Mouse (Mus musculus): ENCODE data around the gene Rhot1. TPM values are rescaled to one million over a fixed set of nuclear protein-coding genes. Genes with fewer than 3 reads are reported as not detected.

The Rhot1 gene
- polyA plus RNA-seq, 1 experiment from 2014 or later: 64.3 TPM

- no peaks in the 10 kb centered on the region for H3K9me3 ChIP-seq (replicated peaks)
- no peak overlapping the region for H3K4me3 ChIP-seq
- H3K36me3 ChIP-seq: no peaks in the 10 kb centered on the region
- peaks cover 45% of the 10 kb centered on the region for H3K27me3 ChIP-seq (replicated peaks)
- no peak overlapping the region for H3K27ac ChIP-seq (ENCODE audit: poor library complexity, severe bottlenecking)
- no peak for ATAC-seq (ENCODE audit: insufficient number of reproducible peaks, low FRiP score)
- 67% methylated on average over 3 of the region's 3 CpGs for WGBS
- H3K9ac ChIP-seq: no peak overlapping the region
- H3K4me1 ChIP-seq (replicated peaks): peaks cover 18% of the 10 kb centered on the region
- no peak overlapping the region for H3K4me2 ChIP-seq
Measured at GRCm38 (mm10) chr11:80303746-80304145, 94.9 kb downstream of the Rhot1 start.

GRCm38 (mm10) chr11:80304846-80305245 is 96.0 kb downstream of the Rhot1 start:
- Histone ChIP-seq H3K27me3 (replicated peaks) (peaks cover 38% of the 10 kb centered on the region), H3K9me3 (replicated peaks) (no peaks in the 10 kb centered on the region), H3K36me3 (no peaks in the 10 kb centered on the region), H3K4me3 (no peak overlapping the region), H3K4me1 (replicated peaks) (peaks cover 18% of the 10 kb centered on the region), H3K9ac (no peak overlapping the region), H3K27ac (ENCODE audit: poor library complexity, severe bottlenecking) (no peak overlapping the region), H3K4me2 (no peak overlapping the region)
- no peak for ATAC-seq (ENCODE audit: insufficient number of reproducible peaks, low FRiP score)
- WGBS: 68% methylated on average over 10 of the region's 10 CpGs

GRCm38 (mm10) chr11:80308537-80308936 is 99.7 kb downstream of the Rhot1 start:
- no peaks in the 10 kb centered on the region for H3K36me3 ChIP-seq
- no peak overlapping the region for H3K4me2 ChIP-seq
- 47% methylated on average over 6 of the region's 6 CpGs for WGBS
- no peaks in the 10 kb centered on the region for H3K9me3 ChIP-seq (replicated peaks)
- H3K27me3 ChIP-seq (replicated peaks): peaks cover 15% of the 10 kb centered on the region
- H3K4me3 ChIP-seq: no peak overlapping the region
- no peak overlapping the region for H3K27ac ChIP-seq (ENCODE audit: poor library complexity, severe bottlenecking)
- H3K9ac ChIP-seq: no peak overlapping the region
- no peaks in the 10 kb centered on the region for H3K4me1 ChIP-seq (replicated peaks)
- ATAC-seq (ENCODE audit: insufficient number of reproducible peaks, low FRiP score): no peak

GRCm38 (mm10) chr11:80311271-80311670 is 102.5 kb downstream of the Rhot1 start:
- Histone ChIP-seq H3K36me3 (no peaks in the 10 kb centered on the region), H3K9ac (no peak overlapping the region), H3K27me3 (replicated peaks) (peaks cover 22% of the 10 kb centered on the region), H3K27ac (ENCODE audit: poor library complexity, severe bottlenecking) (no peak overlapping the region), H3K4me3 (no peak overlapping the region), H3K4me1 (replicated peaks) (no peaks in the 10 kb centered on the region), H3K4me2 (no peak overlapping the region), H3K9me3 (replicated peaks) (no peaks in the 10 kb centered on the region)
- WGBS: 61% methylated on average over 4 of the region's 4 CpGs
- no peak for ATAC-seq (ENCODE audit: insufficient number of reproducible peaks, low FRiP score)

GRCm38 (mm10) chr11:80312049-80312448 is 103.2 kb downstream of the Rhot1 start:
- Histone ChIP-seq H3K4me3 (no peak overlapping the region), H3K9me3 (replicated peaks) (no peaks in the 10 kb centered on the region), H3K4me1 (replicated peaks) (no peaks in the 10 kb centered on the region), H3K9ac (no peak overlapping the region), H3K4me2 (no peak overlapping the region), H3K27me3 (replicated peaks) (peaks cover 23% of the 10 kb centered on the region), H3K27ac (ENCODE audit: poor library complexity, severe bottlenecking) (no peak overlapping the region), H3K36me3 (no peaks in the 10 kb centered on the region)
- no peak for ATAC-seq (ENCODE audit: insufficient number of reproducible peaks, low FRiP score)
- 39% methylated on average over 2 of the region's 2 CpGs for whole genome bisulfite sequencing

- no peaks in the 10 kb centered on the region for H3K4me1 ChIP-seq (replicated peaks)
- H3K4me2 ChIP-seq: no peak overlapping the region
- H3K9me3 ChIP-seq (replicated peaks): no peaks in the 10 kb centered on the region
- H3K27me3 ChIP-seq (replicated peaks): peaks cover 23% of the 10 kb centered on the region
- H3K36me3 ChIP-seq: no peaks in the 10 kb centered on the region
- H3K9ac ChIP-seq: no peak overlapping the region
- no peak overlapping the region for H3K27ac ChIP-seq (ENCODE audit: poor library complexity, severe bottlenecking)
- no peak for ATAC-seq (ENCODE audit: insufficient number of reproducible peaks, low FRiP score)
- 2% methylated on average over 6 of the region's 6 CpGs for WGBS
- H3K4me3 ChIP-seq: no peak overlapping the region
Measured at GRCm38 (mm10) chr11:80312565-80312964, 103.7 kb downstream of the Rhot1 start.

- no peaks in the 10 kb centered on the region for H3K36me3 ChIP-seq
- no peaks in the 10 kb centered on the region for H3K9me3 ChIP-seq (replicated peaks)
- no peak overlapping the region for H3K9ac ChIP-seq
- no peak overlapping the region for H3K27ac ChIP-seq (ENCODE audit: poor library complexity, severe bottlenecking)
- peaks cover 23% of the 10 kb centered on the region for H3K27me3 ChIP-seq (replicated peaks)
- no peak for ATAC-seq (ENCODE audit: insufficient number of reproducible peaks, low FRiP score)
- no peaks in the 10 kb centered on the region for H3K4me1 ChIP-seq (replicated peaks)
- H3K4me3 ChIP-seq: no peak overlapping the region
- 58% methylated on average over 1 of the region's 1 CpGs for WGBS
- no peak overlapping the region for H3K4me2 ChIP-seq
Measured at GRCm38 (mm10) chr11:80313462-80313861, 104.6 kb downstream of the Rhot1 start.

GRCm38 (mm10) chr11:80313944-80314343 is 105.1 kb downstream of the Rhot1 start:
- Histone ChIP-seq H3K4me3 (no peak overlapping the region), H3K27ac (ENCODE audit: poor library complexity, severe bottlenecking) (no peak overlapping the region), H3K36me3 (no peaks in the 10 kb centered on the region), H3K27me3 (replicated peaks) (peaks cover 23% of the 10 kb centered on the region), H3K4me2 (no peak overlapping the region), H3K9ac (no peak overlapping the region), H3K4me1 (replicated peaks) (no peaks in the 10 kb centered on the region), H3K9me3 (replicated peaks) (no peaks in the 10 kb centered on the region)
- WGBS: 65% methylated on average over 4 of the region's 4 CpGs
- no peak for ATAC-seq (ENCODE audit: insufficient number of reproducible peaks, low FRiP score)

GRCm38 (mm10) chr11:80315743-80316639 is 107.2 kb downstream of the Rhot1 start:
- Histone ChIP-seq H3K27me3 (replicated peaks) (peaks cover 18% of the 10 kb centered on the region), H3K36me3 (no peaks in the 10 kb centered on the region), H3K4me1 (replicated peaks) (no peaks in the 10 kb centered on the region), H3K4me2 (no peak overlapping the region), H3K4me3 (no peak overlapping the region), H3K9me3 (replicated peaks) (no peaks in the 10 kb centered on the region), H3K9ac (no peak overlapping the region), H3K27ac (ENCODE audit: poor library complexity, severe bottlenecking) (no peak overlapping the region)
- 65% methylated on average over 10 of the region's 10 CpGs for WGBS
- no peak for ATAC-seq (ENCODE audit: insufficient number of reproducible peaks, low FRiP score)

Other genes with a start within 250 kb of the Rhot1 start
- gene Utp6, start 246.6 kb upstream of the Rhot1 start, polyA plus RNA-seq (2016; fragmentation: Nextera tagmentation; extraction: Ambion mirVana): 39.1 and 40.2 TPM in 2 replicates
- 22.7 and 25.4 TPM in 2 replicates for gene Suz12, start 215.9 kb upstream of the Rhot1 start, polyA plus RNA-seq (2016; fragmentation: Nextera tagmentation; extraction: Ambion mirVana)
- 40.1 and 43.5 TPM in 2 replicates for gene Crlf3, start 128.0 kb upstream of the Rhot1 start, polyA plus RNA-seq (2016; fragmentation: Nextera tagmentation; extraction: Ambion mirVana)
- 6.9 and 8.3 TPM in 2 replicates for gene Atad5, start 119.6 kb upstream of the Rhot1 start, polyA plus RNA-seq (2016; fragmentation: Nextera tagmentation; extraction: Ambion mirVana)
- 27.0 and 27.2 TPM in 2 replicates for gene Tefm, start 66.8 kb upstream of the Rhot1 start, polyA plus RNA-seq (2016; fragmentation: Nextera tagmentation; extraction: Ambion mirVana)
- gene Adap2, start 54.9 kb upstream of the Rhot1 start, polyA plus RNA-seq (2016; fragmentation: Nextera tagmentation; extraction: Ambion mirVana): 0.51 and 0.92 TPM in 2 replicates
- gene Rnf135, start 25.2 kb upstream of the Rhot1 start, polyA plus RNA-seq (2016; fragmentation: Nextera tagmentation; extraction: Ambion mirVana): 9.4 and 10.5 TPM in 2 replicates
- 0.42 and 0.59 TPM in 2 replicates for gene Rhbdl3, start 91.9 kb downstream of the Rhot1 start, polyA plus RNA-seq (2016; fragmentation: Nextera tagmentation; extraction: Ambion mirVana)
- 17.0 and 17.3 TPM in 2 replicates for gene 5730455P16Rik, start 169.0 kb downstream of the Rhot1 start, polyA plus RNA-seq (2016; fragmentation: Nextera tagmentation; extraction: Ambion mirVana)
- 168 and 169 TPM in 2 replicates for gene Zfp207, start 174.3 kb downstream of the Rhot1 start, polyA plus RNA-seq (2016; fragmentation: Nextera tagmentation; extraction: Ambion mirVana)
- 213 and 214 TPM in 2 replicates for gene Psmd11, start 219.6 kb downstream of the Rhot1 start, polyA plus RNA-seq (2016; fragmentation: Nextera tagmentation; extraction: Ambion mirVana)

All from heart, embryonic 12.5 days (tissue).